Mouse (Mus musculus) hindbrain, embryonic 15.5 days (tissue): ENCODE measurements around the gene Gabarap. TPM values are rescaled to one million over a fixed set of nuclear protein-coding genes. Genes with fewer than 3 reads are reported as not detected.

Experiments used
- ATAC-seq: fragments of 200-750 bp; cut with Nextera tagmentation; 2 replicates; pipeline ENCODE4 v1.8.0; 2017; ENCODE audit warnings: low read depth, moderate number of reproducible peaks, moderate TSS enrichment; ENCODE audit not compliant: low FRiP score
- H3K27ac ChIP-seq: fragments of 300-500 bp; sonication (generic); replicated peaks from 2 replicates; pipeline ENCODE4 v1.5.1; 2015; ENCODE audit warnings: mild to moderate bottlenecking, inconsistent platforms
- H3K27me3 ChIP-seq: fragments of 300-500 bp; sonication (generic); 2 replicates; pipeline ENCODE4 v1.6.1; 2015; ENCODE audit warnings: control low read depth, inconsistent platforms
- H3K36me3 ChIP-seq: fragments of 300-500 bp; sonication (generic); 2 replicates; pipeline ENCODE4 v1.6.1; 2015; ENCODE audit warnings: control low read depth, inconsistent platforms
- H3K4me1 ChIP-seq: fragments of 300-500 bp; sonication (generic); replicated peaks from 2 replicates; pipeline ENCODE4 v1.6.1; 2015; ENCODE audit warnings: control low read depth, inconsistent platforms
- H3K4me2 ChIP-seq: fragments of 300-500 bp; sonication (generic); 2 replicates; pipeline ENCODE4 v1.6.1; 2015; ENCODE audit warnings: moderate library complexity, mild to moderate bottlenecking, inconsistent platforms
- H3K4me3 ChIP-seq: fragments of 300-500 bp; sonication (generic); 2 replicates; pipeline ENCODE4 v1.5.1; 2015; ENCODE audit warnings: mild to moderate bottlenecking, inconsistent platforms
- H3K9ac ChIP-seq: fragments of 300-500 bp; sonication (generic); 2 replicates; pipeline ENCODE4 v1.6.1; 2015; ENCODE audit warnings: inconsistent platforms
- H3K9me3 ChIP-seq: fragments of 300-500 bp; sonication (generic); 2 replicates; pipeline ENCODE4 v1.6.1; 2016; ENCODE audit warnings: control low read depth, inconsistent platforms
- WGBS: fragments of 180-500 bp; shearing (Covaris S2); methylation state at CpG from one replicate; pipeline ENCODE4 v1.1.7; 2015; 5-methylcytosine and 5-hydroxymethylcytosine counted together
- polyA plus RNA-seq: library from polyadenylated mRNA; unstranded; fragments of >200 nt; fragmentation: Nextera tagmentation; extraction: Ambion mirVana; gene quantifications from 2 replicates; pipeline ENCODE4 v1.2.1, GENCODE M21; 2015

The Gabarap gene
- polyA plus RNA-seq, 1 experiment from 2014 or later = 571 TPM

- no peak for ATAC-seq
- no peak overlapping the region for H3K27ac ChIP-seq
- no peaks in the 10 kb centered on the region for H3K27me3 ChIP-seq
- no peaks in the 10 kb centered on the region for H3K9me3 ChIP-seq
- peaks cover 32% of the 10 kb centered on the region for H3K36me3 ChIP-seq
- no peak overlapping the region for H3K9ac ChIP-seq
- 86% methylated on average over 11 of the region's 11 CpGs for WGBS
- H3K4me2 ChIP-seq = peak overlapping the region; percentile 80
- H3K4me1 ChIP-seq = peaks cover 49% of the 10 kb centered on the region
- H3K4me3 ChIP-seq = peak overlapping the region; percentile 94; the same call in 1 of the 2 replicates
These were observed 3.6 kb downstream of the Gabarap start for GRCm38 (mm10) chr11:69994401-69995090.

GRCm38 (mm10) chr11:69995391-69995960 is 4.5 kb downstream of the Gabarap start, which contains the start of gene Phf23:
TSS of gene Phf23 (plus strand) at chr11:69995777.
- H3K4me3 ChIP-seq = peak within 1 kb of the TSS; percentile 94
- H3K9ac ChIP-seq = peak within 1 kb of the TSS; percentile 83
- peak within 1 kb of the TSS; percentile 80 for H3K4me2 ChIP-seq
- H3K27me3 ChIP-seq = no peaks in the 10 kb centered on the region
- peak within 1 kb of the TSS; percentile 96 for H3K27ac ChIP-seq
- peak; percentile 85 for ATAC-seq
- WGBS = 1% methylated on average over 34 of the region's 36 CpGs
- peaks cover 53% of the 10 kb centered on the region for H3K4me1 ChIP-seq
- peaks cover 30% of the 10 kb centered on the region for H3K36me3 ChIP-seq
- no peaks in the 10 kb centered on the region for H3K9me3 ChIP-seq

- ATAC-seq = peak; percentile 2; the same call in 1 of the 2 replicates
- H3K4me3 ChIP-seq = peak overlapping the region; percentile 94
- H3K9ac ChIP-seq = peak overlapping the region; percentile 83
- no peaks in the 10 kb centered on the region for H3K27me3 ChIP-seq
- 1% methylated on average over 64 of the region's 66 CpGs for WGBS
- H3K36me3 ChIP-seq = peaks cover 30% of the 10 kb centered on the region
- no peaks in the 10 kb centered on the region for H3K9me3 ChIP-seq
- peak overlapping the region; percentile 96 for H3K27ac ChIP-seq
- H3K4me2 ChIP-seq = peak overlapping the region; percentile 80
- H3K4me1 ChIP-seq = peaks cover 53% of the 10 kb centered on the region
These were observed 5.5 kb downstream of the Gabarap start for GRCm38 (mm10) chr11:69996161-69997061.

- Histone ChIP-seq H3K4me3 (peak overlapping the region; percentile 94), H3K36me3 (peaks cover 30% of the 10 kb centered on the region), H3K4me1 (peaks cover 60% of the 10 kb centered on the region), H3K4me2 (peak overlapping the region; percentile 80), H3K27me3 (no peaks in the 10 kb centered on the region), H3K9me3 (no peaks in the 10 kb centered on the region), H3K27ac (peak overlapping the region; percentile 96), H3K9ac (peak overlapping the region; percentile 83)
- WGBS = under 1% methylated on average over 40 of the region's 44 CpGs
- ATAC-seq = peak; percentile 10
These were observed 6.1 kb downstream of the Gabarap start for GRCm38 (mm10) chr11:69997070-69997509.

- Histone ChIP-seq H3K4me2 (no peak overlapping the region), H3K9me3 (no peaks in the 10 kb centered on the region), H3K4me3 (0 out of 2 replicates have a peak overlapping the region, but pooled peaks have one; percentile 94), H3K9ac (no peak overlapping the region), H3K4me1 (peaks cover 61% of the 10 kb centered on the region), H3K36me3 (peaks cover 27% of the 10 kb centered on the region), H3K27ac (no peak overlapping the region), H3K27me3 (no peaks in the 10 kb centered on the region)
- 92% methylated on average over 27 of the region's 27 CpGs for WGBS
- ATAC-seq = no peak
These were observed 7.9 kb downstream of the Gabarap start for GRCm38 (mm10) chr11:69998567-69999491.

GRCm38 (mm10) chr11:69999666-70000065 is 8.7 kb downstream of the Gabarap start:
- no peak for ATAC-seq
- H3K27me3 ChIP-seq = no peaks in the 10 kb centered on the region
- H3K27ac ChIP-seq = peak overlapping the region; percentile 98
- no peak overlapping the region for H3K4me3 ChIP-seq
- H3K9me3 ChIP-seq = no peaks in the 10 kb centered on the region
- H3K9ac ChIP-seq = no peak overlapping the region
- peaks cover 59% of the 10 kb centered on the region for H3K4me1 ChIP-seq
- H3K4me2 ChIP-seq = peak overlapping the region; percentile 86
- H3K36me3 ChIP-seq = peaks cover 21% of the 10 kb centered on the region
- 88% methylated on average over 8 of the region's 8 CpGs for WGBS

GRCm38 (mm10) chr11:70000396-70000898 is 9.5 kb downstream of the Gabarap start, which contains the start of gene Dvl2:
TSS of gene Dvl2 (plus strand) at chr11:70000595.
- peaks cover 26% of the 10 kb centered on the region for H3K36me3 ChIP-seq
- H3K9ac ChIP-seq = peak within 1 kb of the TSS; percentile 74
- H3K9me3 ChIP-seq = no peaks in the 10 kb centered on the region
- H3K4me2 ChIP-seq = peak within 1 kb of the TSS; percentile 86
- WGBS = under 1% methylated on average over 47 of the region's 48 CpGs
- H3K4me1 ChIP-seq = peaks cover 57% of the 10 kb centered on the region
- H3K27ac ChIP-seq = peak within 1 kb of the TSS; percentile 98
- no peaks in the 10 kb centered on the region for H3K27me3 ChIP-seq
- peak within 1 kb of the TSS; percentile 75 for H3K4me3 ChIP-seq
- ATAC-seq = peak; percentile 76

- Histone ChIP-seq H3K4me1 (peaks cover 57% of the 10 kb centered on the region), H3K36me3 (peaks cover 30% of the 10 kb centered on the region), H3K27me3 (no peaks in the 10 kb centered on the region), H3K4me3 (peak overlapping the region; percentile 75), H3K9me3 (no peaks in the 10 kb centered on the region), H3K27ac (peak overlapping the region; percentile 98), H3K4me2 (peak overlapping the region; percentile 86), H3K9ac (peak overlapping the region; percentile 74)
- 8% methylated on average over 8 of the region's 8 CpGs for WGBS
- ATAC-seq = no peak
These were observed 10.2 kb downstream of the Gabarap start for GRCm38 (mm10) chr11:70001159-70001558.

GRCm38 (mm10) chr11:70001865-70002264 is 10.9 kb downstream of the Gabarap start:
- Histone ChIP-seq H3K9me3 (no peaks in the 10 kb centered on the region), H3K36me3 (peaks cover 37% of the 10 kb centered on the region), H3K27ac (0 out of 2 replicates have a peak overlapping the region, but pooled peaks have one; percentile 98), H3K4me1 (peaks cover 57% of the 10 kb centered on the region), H3K4me2 (peak overlapping the region; percentile 86), H3K9ac (peak overlapping the region; percentile 74), H3K27me3 (no peaks in the 10 kb centered on the region), H3K4me3 (peak overlapping the region; percentile 75)
- ATAC-seq = no peak

- peaks cover 43% of the 10 kb centered on the region for H3K36me3 ChIP-seq
These were observed 11.5 kb downstream of the Gabarap start for GRCm38 (mm10) chr11:70002471-70002870.

More at GRCm38 (mm10) chr11:70002471-70002870, 11.5 kb downstream of the Gabarap start:
- no peak for ATAC-seq
- Histone ChIP-seq H3K27me3 (no peaks in the 10 kb centered on the region), H3K4me3 (peak overlapping the region; percentile 75), H3K27ac (no peak overlapping the region), H3K9ac (peak overlapping the region; percentile 13; the same call in 1 of the 2 replicates), H3K4me1 (peaks cover 53% of the 10 kb centered on the region), H3K4me2 (peak overlapping the region; percentile 86), H3K9me3 (no peaks in the 10 kb centered on the region)
- WGBS = 94% methylated on average over 2 of the region's 2 CpGs
